Mouse (Mus musculus): Measurements from ENCODE around the gene Tgfbr1.

Gene Tgfbr1

DNA sequence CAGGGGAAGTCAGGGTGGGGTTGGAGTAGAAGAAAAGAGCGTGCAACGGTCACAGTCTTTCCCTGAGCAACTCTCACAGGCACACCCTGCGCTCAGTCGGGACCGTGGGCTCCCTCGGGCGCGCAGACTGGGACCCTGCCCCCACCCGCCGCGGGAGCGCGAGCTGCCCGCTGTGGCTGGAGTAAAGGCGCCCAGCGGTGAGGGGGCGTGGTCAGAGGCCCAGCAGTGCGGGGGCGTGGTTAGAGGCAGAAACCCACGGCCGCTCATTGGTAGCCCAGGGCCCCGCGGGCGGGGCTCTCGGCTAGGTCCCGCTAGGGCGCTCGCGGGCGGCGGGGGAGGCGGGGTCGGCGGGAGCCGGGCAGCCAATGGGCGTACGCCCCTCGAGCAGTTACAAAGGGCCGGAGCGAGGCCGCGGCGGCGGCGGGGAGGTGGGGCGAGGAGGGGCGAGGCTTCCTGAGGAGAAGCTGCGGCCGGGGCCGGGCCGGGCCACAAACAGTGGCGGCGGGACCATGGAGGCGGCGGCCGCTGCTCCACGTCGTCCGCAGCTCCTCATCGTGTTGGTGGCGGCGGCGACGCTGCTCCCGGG is at the start of gene Tgfbr1:
TSS of gene Tgfbr1 (plus strand) at position 420 of the 586 bp plus-strand sequence.
- peak; percentile 100 for DNase-seq (ENCODE audit: low spot score)

- DNase-seq (ENCODE audit: low spot score) = no peak
These were observed 49.6 kb upstream of the Tgfbr1 start for GRCm38 (mm10) chr4:47303340-47303998.

- no peak for DNase-seq (ENCODE audit: low spot score)
These were observed 43.0 kb upstream of the Tgfbr1 start for GRCm38 (mm10) chr4:47309886-47310625.

GRCm38 (mm10) chr4:47310812-47311211 is 42.2 kb upstream of the Tgfbr1 start:
- DNase-seq (ENCODE audit: low spot score) = no peak

DNA sequence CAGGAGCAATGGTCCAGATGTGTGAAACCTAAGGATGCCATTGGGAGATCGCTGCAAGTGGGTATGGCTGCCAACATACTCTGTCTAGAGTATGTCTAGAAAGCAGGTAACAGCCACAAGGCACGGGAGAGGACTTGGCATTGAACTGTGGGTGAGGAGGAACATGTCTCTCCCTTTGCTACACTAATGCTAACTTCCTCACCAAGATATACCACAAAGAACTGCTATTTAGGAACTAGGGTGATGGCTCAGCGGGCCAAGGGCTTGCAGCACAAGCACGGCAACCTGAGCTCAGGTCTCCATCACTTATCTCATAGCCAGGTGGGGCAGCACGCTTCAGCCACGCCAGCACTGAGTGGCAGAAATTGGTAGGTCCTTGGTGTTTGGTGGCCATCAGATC is 41.6 kb upstream of the Tgfbr1 start:
- DNase-seq (ENCODE audit: low spot score) = no peak

- DNase-seq (ENCODE audit: low spot score) = peak; percentile 54
These were observed 41.1 kb upstream of the Tgfbr1 start for GRCm38 (mm10) chr4:47311929-47312328.

DNA sequence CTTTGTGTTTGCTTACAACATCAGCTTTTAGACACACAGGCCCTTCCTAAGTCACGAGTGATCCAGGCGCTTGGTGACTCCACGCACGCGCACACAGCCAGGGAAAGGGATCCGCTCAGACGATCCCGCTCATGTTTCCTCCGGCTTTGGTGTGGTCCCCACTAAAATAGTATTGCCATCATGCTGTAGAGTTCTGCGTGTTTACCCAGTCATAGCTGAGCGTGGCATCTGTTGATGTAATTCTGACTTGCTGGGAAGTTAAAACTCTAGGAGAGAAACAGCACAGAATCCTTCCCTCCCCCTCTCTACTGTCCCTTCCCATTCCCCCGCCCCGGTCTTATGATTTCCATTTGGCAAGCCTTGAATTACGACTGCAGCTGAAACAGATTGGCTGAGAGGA is 40.3 kb upstream of the Tgfbr1 start:
- no peak for DNase-seq (ENCODE audit: low spot score)

DNA sequence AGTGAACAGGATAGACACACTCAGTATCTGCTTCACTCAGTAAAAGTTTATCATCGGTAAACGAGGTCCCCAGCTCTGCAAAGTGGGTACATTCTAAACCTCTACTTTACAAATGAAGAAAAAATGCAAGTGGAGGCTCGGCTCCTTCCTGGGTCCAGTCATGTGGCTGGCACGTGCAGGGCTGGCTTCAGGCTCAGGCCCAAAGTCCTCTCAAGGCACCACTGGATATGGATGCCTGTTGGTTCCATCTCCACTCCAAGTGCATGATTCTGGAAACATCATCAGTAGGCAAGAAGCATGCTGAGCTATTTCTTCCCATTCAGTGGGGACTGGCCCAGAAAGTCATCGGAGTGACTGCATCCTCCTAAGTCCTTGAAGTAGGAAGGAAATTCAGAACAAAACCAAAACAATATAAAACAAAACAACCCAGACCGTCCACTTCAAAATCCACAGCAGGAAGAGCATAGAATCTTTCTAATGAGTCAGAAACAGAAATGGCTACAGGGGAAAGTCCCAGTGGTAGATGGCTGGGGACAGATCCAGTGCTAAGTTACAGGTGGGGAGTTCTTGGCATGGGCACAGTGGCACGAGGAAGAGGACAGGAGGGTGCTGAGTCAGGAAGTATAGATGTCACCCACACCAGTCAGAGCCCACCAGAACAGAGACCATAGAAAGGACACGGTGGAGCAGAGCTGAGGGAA is 39.2 kb upstream of the Tgfbr1 start:
- no peak for DNase-seq (ENCODE audit: low spot score)

DNA sequence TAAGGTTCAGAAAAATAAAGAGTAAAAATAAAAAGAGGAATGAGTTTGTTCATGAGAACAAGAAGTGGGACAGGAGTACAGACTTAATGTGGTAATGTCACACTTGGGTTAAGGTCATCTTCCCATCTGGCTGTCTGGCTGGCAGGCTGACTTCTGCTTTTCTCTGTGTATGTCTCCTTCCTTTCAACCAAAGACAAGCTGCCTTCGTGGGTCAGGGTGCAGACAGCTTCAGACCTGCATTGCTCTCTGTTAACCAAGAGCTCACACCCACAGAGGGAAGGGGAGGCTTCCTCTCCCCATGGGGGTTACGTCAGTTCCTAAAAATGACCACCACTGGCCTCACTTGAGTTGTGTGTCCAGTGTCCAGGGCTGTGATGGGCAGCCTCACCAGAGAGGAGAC is 37.6 kb upstream of the Tgfbr1 start:
- DNase-seq (ENCODE audit: low spot score) = no peak

GRCm38 (mm10) chr4:47316432-47316831 is 36.6 kb upstream of the Tgfbr1 start:
- DNase-seq (ENCODE audit: low spot score) = no peak

DNA sequence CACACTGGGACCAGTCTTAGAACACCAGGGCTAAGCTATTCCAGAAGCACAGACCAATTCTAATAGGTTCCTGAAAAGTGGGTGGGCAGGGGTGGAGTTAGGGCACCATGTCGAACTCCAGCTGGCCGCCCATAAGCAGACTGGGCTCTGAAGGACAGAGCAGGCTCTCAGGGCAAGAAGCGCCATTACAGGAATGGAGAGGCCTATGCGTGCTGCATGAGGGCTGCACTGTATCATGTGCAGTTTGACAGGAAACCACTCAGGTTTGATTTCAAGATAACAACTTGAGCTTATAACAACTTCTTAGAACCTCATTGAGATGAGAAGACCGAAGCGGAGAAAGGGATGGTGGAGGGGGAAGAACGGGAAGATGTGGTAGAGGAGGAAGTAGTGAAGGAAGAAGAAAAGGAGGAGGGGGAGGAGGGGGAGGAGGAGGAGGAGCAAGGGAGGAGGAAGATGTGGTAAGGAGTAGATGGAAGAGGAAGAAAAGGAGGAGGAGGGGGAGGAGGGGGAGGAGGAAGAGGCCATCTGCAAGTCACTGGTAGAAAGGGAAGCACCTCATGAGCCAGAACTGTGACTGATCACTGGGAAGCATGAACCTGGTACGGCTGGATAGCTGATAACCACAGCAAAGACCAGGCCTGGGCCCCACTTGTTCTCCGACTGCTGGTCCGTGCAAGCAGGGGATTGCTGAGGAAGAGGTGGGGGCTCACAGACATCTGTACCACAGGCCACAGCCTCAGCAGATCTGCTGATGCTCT is 33.3 kb upstream of the Tgfbr1 start:
- DNase-seq (ENCODE audit: low spot score) = no peak

GRCm38 (mm10) chr4:47322315-47322714 is 30.7 kb upstream of the Tgfbr1 start:
- DNase-seq (ENCODE audit: low spot score) = no peak

GRCm38 (mm10) chr4:47324206-47324605 is 28.8 kb upstream of the Tgfbr1 start:
- no peak for DNase-seq (ENCODE audit: low spot score)

- DNase-seq (ENCODE audit: low spot score) = no peak
These were observed 25.2 kb upstream of the Tgfbr1 start for GRCm38 (mm10) chr4:47327782-47328181.

- no peak for DNase-seq (ENCODE audit: low spot score)
These were observed 23.7 kb upstream of the Tgfbr1 start for GRCm38 (mm10) chr4:47329285-47329684.

DNA sequence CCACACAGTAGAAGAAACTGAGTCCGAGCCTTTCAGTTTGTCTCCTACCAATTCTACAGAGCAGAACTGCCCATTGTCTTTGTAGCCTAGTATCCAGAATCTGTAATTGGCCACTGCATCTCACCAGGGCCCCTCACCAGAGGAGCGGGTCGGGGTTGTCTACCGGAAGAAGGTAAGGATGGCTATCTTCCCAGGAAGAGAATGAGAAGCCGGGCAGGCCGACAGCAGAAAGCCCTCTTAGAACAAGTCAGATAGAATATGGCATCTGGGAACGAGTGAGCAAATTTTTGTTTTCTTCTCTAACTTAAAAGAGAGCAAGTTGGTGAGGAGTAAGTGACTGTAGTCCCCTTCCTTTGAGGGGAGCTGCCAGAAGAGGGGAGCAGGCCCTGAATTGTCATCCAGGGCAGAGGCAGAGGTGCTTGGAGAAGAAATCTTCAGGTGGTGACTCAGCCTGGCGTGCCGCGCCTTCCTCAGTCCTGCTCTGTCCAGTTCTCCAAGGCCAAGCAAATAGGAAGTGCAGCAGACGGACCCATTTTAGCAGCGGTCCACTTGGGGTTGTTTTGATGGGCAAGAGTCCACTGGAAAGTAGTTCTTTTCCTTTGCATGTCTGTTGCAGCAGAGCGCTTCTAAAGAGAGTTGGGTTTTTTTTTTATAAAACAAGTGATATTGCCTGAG is 22.5 kb upstream of the Tgfbr1 start:
- no peak for DNase-seq (ENCODE audit: low spot score)

- no peak for DNase-seq (ENCODE audit: low spot score)
These were observed 20.1 kb upstream of the Tgfbr1 start for GRCm38 (mm10) chr4:47332812-47333343.

DNA sequence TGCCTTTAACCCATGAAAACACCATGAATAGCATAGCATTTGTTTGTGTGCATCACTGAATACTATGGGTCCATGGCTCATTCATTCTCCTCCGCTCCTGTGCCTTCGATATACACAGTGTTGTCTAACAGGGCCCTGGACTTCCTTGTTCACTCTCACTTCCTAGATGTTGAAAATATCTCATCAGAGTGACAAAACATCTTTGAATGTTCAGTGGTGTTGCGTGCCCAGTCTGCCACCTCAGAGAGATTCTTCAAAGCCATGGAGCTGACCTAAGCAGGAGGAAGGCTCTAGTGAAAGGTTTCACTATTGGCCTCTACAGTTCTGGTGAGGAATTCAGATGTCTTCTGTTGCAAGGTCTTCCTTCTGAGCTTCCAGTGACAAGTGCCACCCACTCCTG is 19.5 kb upstream of the Tgfbr1 start:
- no peak for DNase-seq (ENCODE audit: low spot score)

DNA sequence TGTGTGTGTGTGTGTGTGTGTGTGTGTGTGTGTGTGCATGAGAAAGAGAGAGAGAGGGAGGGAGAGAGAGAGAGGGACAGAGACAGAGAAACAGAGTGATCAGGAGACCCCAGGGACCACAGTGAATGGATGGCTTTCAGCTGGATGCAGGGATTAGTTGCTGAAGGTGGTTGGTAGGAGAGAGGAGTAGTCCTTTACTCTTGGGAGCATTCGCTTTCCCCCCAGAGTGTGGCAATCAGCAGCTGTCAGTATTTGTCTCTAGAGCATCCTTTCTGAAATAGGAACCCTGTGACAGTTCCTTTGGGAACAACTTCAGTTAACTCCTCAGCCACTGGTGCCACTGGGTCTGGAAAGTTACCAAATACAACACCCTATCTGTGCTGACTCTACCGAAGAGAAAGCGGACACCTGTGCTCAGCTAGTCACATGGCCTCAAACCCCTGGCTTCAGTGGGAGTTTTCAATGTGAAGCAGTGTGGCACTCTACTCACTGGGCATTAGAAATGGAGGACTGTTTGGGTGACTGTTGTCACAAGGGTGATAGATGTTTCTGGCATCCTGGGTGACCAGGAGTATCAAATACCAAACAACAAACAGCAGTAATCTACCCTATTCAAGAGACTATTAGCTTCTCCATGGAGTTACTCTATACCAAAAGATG is 16.0 kb upstream of the Tgfbr1 start:
- no peak for DNase-seq (ENCODE audit: low spot score)

GRCm38 (mm10) chr4:47342632-47343031 is 10.4 kb upstream of the Tgfbr1 start:
- no peak for DNase-seq (ENCODE audit: low spot score)

DNA sequence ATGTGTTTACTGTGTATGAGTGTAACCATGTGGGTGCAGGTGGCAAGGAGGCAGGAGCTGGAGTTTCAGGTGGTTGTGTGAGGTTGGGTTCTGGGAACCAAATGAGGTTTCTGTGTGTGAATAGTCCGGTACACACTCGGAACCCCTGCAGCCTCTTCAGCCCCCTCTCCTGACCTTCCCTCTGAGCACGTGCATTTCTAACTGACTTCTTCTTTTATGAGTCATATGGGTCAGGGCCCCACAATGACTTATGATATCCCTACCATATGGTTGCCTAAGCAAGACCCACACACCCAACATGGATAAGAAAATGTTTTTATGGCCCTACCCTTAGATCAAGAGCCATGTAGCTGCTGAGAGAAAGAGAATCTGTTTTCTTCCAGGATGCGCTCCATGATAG is 6.0 kb upstream of the Tgfbr1 start:
- no peak for DNase-seq (ENCODE audit: low spot score)
